Comparison of ENCODE assay signal across 14 mouse cellular contexts in the genomic region with DNA sequence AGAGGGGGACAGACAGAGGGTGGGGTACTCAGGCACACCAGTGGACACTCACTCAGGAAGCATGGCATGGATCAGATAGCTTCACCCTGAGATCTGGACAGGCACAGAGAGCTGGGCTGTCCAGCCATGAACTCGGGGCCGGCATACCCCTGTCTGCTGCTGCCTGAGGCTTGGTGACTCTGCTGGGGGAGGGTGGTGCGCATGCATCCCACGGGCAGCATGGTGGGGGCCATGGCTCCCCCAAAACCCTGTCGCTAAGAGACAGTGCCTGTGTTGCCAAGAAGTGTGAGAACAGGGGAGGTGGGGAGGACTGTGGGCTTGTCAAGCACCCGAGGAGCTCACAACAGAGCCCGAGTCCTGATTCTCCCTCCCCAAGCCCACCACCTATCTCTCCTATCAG. TPM values are rescaled to one million over a fixed set of nuclear protein-coding genes. Genes with fewer than 3 reads are reported as not detected.
DNase-seq lines count a peak whose midpoint lies in the region; TF ChIP-seq lines count a peak whose summit lies in the region.
"Had no signal": no experiment of that assay in that cellular context is flagged by ENCODE, and none has a peak within 500 bp of the region (broad histone marks: within the 10 kb centered on the region; RNA-seq: fewer than 3 reads in every experiment).

No protein-coding gene starts in this region.

- H3K4me3 ChIP-seq in lung, adult 2 months (replicated peaks; ENCODE audit: extremely low read depth, low read depth, low read length): no peak overlapping the region

- no peak for TF ChIP-seq CTCF in lung, adult 2 months (IDR thresholded peaks at IDR 0.05; ENCODE audit: insufficient read depth, low read length)

- TF ChIP-seq POLR2A in lung, adult 2 months (IDR thresholded peaks at IDR 0.05; ENCODE audit: borderline replicate concordance, extremely low read depth, low read depth, low read length): no peak

- 40% methylated on average over 7 of the region's 7 CpGs for WGBS in lung, adult 2 months

- H3K4me1 ChIP-seq in lung, adult 2 months (ENCODE audit: control insufficient read depth, insufficient read depth, low read length): no peaks in the 10 kb centered on the region

- peak; percentile 55 to 80 for DNase-seq in left cerebral cortex, adult 18-20 months (ENCODE audit: low spot score in 2 of 2)
- no peak for DNase-seq in left cerebral cortex, postnatal 4 days
- DNase-seq in frontal cortex, postnatal 36 days (ENCODE audit: low spot score in 2 of 2): peak; percentile 67 to 76
- peak; percentile 57 to 74 for DNase-seq in layer of hippocampus, postnatal 14 days (ENCODE audit: low spot score in 2 of 2)
- DNase-seq in right cerebral cortex, postnatal 25 days: peak; percentile 75
- DNase-seq in ovary, postnatal 36 days (ENCODE audit: low spot score): no peak
- DNase-seq in lung, adult 2 months: no peak

- intact Hi-C loops in left cerebral cortex, postnatal 4 days (cut with DNase I): no loop called here

RNA-seq across cellular contexts. Expression of a gene that starts 0.8 kb away (rescaled TPM):
- 100 to 1,000 TPM; 218 to 223 TPM for total RNA-seq in left cerebral cortex, adult 18-20 months (2021)
- total RNA-seq in left cerebral cortex, postnatal 4 days (2021): 10 to 100 TPM; 53.1 to 61.7 TPM
- 100 to 1,000 TPM; 544 to 545 TPM for total RNA-seq in layer of hippocampus, postnatal 14 days (2021)
- 0.05 and 0.07 TPM in 2 replicates for polyA plus RNA-seq in lung, adult 2 months (2012; rRNA removed)
- total RNA-seq: monocyte, adult 5-6 weeks had no signal
- polyA plus RNA-seq: spleen, adult 2 months had no signal

RNA-seq across cellular contexts. Expression of a gene that starts 13.7 kb away (rescaled TPM):
- total RNA-seq in left cerebral cortex, adult 18-20 months (2021): 1 to 10 TPM in 1 of 2 experiments, under 1 TPM in 1; 0.82 to 1.4 TPM
- total RNA-seq in left cerebral cortex, postnatal 4 days (2021): under 1 TPM; 0.20 to 0.42 TPM
- total RNA-seq in layer of hippocampus, postnatal 14 days (2021): 1 to 10 TPM; 1.5 to 2.2 TPM
- not detected in 2 replicates for polyA plus RNA-seq in lung, adult 2 months (2012; rRNA removed)
- total RNA-seq: adrenal gland, postnatal 4 days; monocyte, adult 5-6 weeks had no signal
- polyA plus RNA-seq: embryonic facial prominence, embryonic 14.5 days; G1E; liver, embryonic 11.5 days; urinary bladder, adult 2 months had no signal

RNA-seq across cellular contexts. Expression of a gene that starts 20.6 kb away (rescaled TPM):
- total RNA-seq in left cerebral cortex, adult 18-20 months (2021): 10 to 100 TPM; 38.0 to 49.1 TPM
- total RNA-seq in left cerebral cortex, postnatal 4 days (2021): 100 to 1,000 TPM; 151 to 183 TPM
- total RNA-seq in layer of hippocampus, postnatal 14 days (2021): 10 to 100 TPM; 68.3 to 97.6 TPM
- polyA plus RNA-seq in lung, adult 2 months (2012; rRNA removed): 1.8 and 3.0 TPM in 2 replicates
- total RNA-seq: monocyte, adult 5-6 weeks had no signal

RNA-seq across cellular contexts. Expression of a gene that starts 29.0 kb away (rescaled TPM):
- total RNA-seq in left cerebral cortex, adult 18-20 months (2021): 10 to 100 TPM; 27.6 to 37.2 TPM
- total RNA-seq in left cerebral cortex, postnatal 4 days (2021): 10 to 100 TPM; 13.6 to 14.3 TPM
- total RNA-seq in layer of hippocampus, postnatal 14 days (2021): 10 to 100 TPM; 24.0 to 26.8 TPM
- polyA plus RNA-seq in lung, adult 2 months (2012; rRNA removed): 31.6 and 34.1 TPM in 2 replicates

RNA-seq across cellular contexts. Expression of a gene that starts 32.5 kb away (rescaled TPM):
- 10 to 100 TPM; 19.0 to 19.2 TPM for total RNA-seq in left cerebral cortex, adult 18-20 months (2021)
- 10 to 100 TPM; 13.6 to 14.9 TPM for total RNA-seq in left cerebral cortex, postnatal 4 days (2021)
- 10 to 100 TPM; 17.0 to 21.9 TPM for total RNA-seq in layer of hippocampus, postnatal 14 days (2021)
- 25.0 and 28.1 TPM in 2 replicates for polyA plus RNA-seq in lung, adult 2 months (2012; rRNA removed)

Comparison
In these comparisons a context has a peak if more than half of its experiments do, and no peak if none do; other contexts are left out.
1. DNase-seq: peak in left cerebral cortex, adult 18-20 months (2 of 2), frontal cortex, postnatal 36 days (2 of 2), layer of hippocampus, postnatal 14 days (2 of 2) and right cerebral cortex, postnatal 25 days (single experiment); none in left cerebral cortex, postnatal 4 days (single experiment), ovary, postnatal 36 days (single experiment) and lung, adult 2 months (single experiment).